Mouse (Mus musculus): Measurements from ENCODE around the gene Zfp622. TPM values are rescaled to one million over a fixed set of nuclear protein-coding genes. Genes with fewer than 3 reads are reported as not detected.
"Not testable (repeated sequence)": the region's sequence is repeated elsewhere in the genome, so short reads cannot be mapped to it uniquely, and the experiment has no call there.

Zfp622 gene
- polyA plus RNA-seq, 1 experiment from 2014 or later = 34.8 TPM

DNA sequence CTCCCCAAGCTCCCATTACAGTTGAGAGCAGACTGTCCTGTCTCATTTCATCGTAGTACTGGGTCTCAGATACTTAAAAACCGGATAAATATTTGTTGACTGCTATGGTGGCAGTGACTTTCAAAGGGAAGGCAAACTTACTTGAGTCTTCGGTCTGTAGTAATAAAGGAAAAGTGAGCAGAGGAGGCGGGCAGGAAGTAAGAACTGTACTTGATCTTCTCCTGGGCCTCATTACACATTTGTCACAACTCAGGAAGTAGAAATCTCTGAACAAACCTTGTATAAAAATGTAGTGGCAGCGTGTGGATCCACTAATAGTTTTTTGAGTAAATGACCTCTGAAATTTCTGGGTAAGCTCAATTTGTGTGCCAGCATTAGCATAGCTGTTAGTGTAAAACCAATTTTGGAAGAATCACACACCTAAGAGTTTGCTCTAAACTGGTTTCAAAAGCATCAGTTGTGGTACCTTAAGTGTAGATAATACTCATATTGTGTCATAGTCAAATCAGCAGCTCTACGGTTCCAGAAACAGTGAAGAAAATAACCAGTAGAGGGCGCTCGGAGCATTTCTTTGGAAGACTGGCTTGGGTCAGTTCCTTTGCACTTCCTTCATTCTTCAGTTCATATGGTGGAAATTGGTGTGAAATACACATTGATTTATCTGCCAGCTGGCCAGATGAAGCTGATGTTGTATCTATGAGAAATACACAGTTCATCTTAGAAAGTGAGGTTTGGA, 9.0 kb downstream of the Zfp622 start:
- ATAC-seq (ENCODE audit: low FRiP score) (0 out of 2 replicates have a peak, but pooled peaks have one; percentile 49), DNase-seq (ENCODE audit: low spot score) (peak; percentile 81)
- H3K4me1 ChIP-seq (replicated peaks; ENCODE audit: control insufficient read depth, insufficient read depth, low read length) = no peaks in the 10 kb centered on the region
- H3K9ac ChIP-seq (ENCODE audit: low read depth, low read length) = no peak overlapping the region
- no peaks in the 10 kb centered on the region; the same call in 1 of the 2 replicates for H3K36me3 ChIP-seq (ENCODE audit: control insufficient read depth, insufficient read depth, low read length)
- H3K4me3 ChIP-seq (ENCODE audit: low read depth, low read length) = no peak overlapping the region
- no peak overlapping the region for H3K4me2 ChIP-seq (replicated peaks; ENCODE audit: low read depth, low read length)
- H3K27ac ChIP-seq (ENCODE audit: low read depth, low read length) = no peak overlapping the region
- H3K27me3 ChIP-seq (ENCODE audit: control insufficient read depth, insufficient read depth, low read length) = no peaks in the 10 kb centered on the region
- 64% methylated on average over 8 of the region's 8 CpGs for WGBS
- no peaks in the 10 kb centered on the region for H3K9me3 ChIP-seq (ENCODE audit: control insufficient read depth, low read length)

DNA sequence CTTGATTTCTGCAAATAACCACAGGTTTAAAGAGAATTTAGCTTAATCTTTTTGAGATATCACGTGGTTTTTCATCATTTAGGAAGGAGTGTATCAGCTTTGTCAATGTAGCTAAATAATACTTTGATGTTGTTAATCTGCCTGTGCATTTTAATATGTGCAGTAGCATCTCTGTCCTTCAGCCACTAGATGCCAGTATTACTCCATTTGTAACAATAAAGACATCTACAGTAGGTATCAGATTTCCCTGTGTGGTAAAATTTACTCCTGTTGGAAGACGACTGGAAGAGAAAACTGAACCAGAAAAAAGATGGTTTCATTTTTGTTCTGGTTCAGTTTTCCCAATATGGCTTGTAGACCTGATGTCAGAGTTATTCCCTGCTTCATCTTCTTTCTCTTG, 11.4 kb downstream of the Zfp622 start:
- Histone ChIP-seq H3K4me3 (ENCODE audit: low read depth, low read length) (no peak overlapping the region), H3K9ac (ENCODE audit: low read depth, low read length) (no peak overlapping the region), H3K27me3 (ENCODE audit: control insufficient read depth, insufficient read depth, low read length) (no peaks in the 10 kb centered on the region), H3K36me3 (ENCODE audit: control insufficient read depth, insufficient read depth, low read length) (no peaks in the 10 kb centered on the region; the same call in 1 of the 2 replicates), H3K27ac (ENCODE audit: low read depth, low read length) (no peak overlapping the region), H3K9me3 (ENCODE audit: control insufficient read depth, low read length) (no peaks in the 10 kb centered on the region), H3K4me1 (replicated peaks; ENCODE audit: control insufficient read depth, insufficient read depth, low read length) (no peaks in the 10 kb centered on the region), H3K4me2 (replicated peaks; ENCODE audit: low read depth, low read length) (no peak overlapping the region)
- WGBS = 59% methylated on average over 2 of the region's 2 CpGs
- ATAC-seq (ENCODE audit: low FRiP score) = no peak; the same call in 1 of the 2 replicates
- peak; percentile 50 for DNase-seq (ENCODE audit: low spot score)

DNA sequence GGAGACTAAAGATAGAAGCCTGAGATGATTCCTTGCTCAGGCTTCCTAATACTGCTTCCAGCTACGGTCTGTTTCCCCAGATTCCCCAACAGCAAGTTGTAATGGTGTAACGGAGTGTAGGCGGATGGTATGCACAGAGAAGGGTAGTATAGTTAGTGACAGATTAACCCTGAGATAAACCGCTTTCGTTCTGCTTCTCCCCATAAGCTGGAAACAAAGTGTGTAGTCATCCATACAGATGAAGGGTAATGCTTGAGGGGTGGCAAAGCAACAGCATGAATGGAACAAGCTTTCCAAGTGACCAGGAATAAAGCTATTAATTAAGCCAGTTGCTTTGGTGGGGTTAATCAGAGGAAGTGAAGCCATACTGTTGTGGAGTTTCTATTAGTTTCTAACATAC, 15.4 kb downstream of the Zfp622 start:
- not testable (repeated sequence) for H3K4me3 ChIP-seq (ENCODE audit: low read depth, low read length); ATAC-seq (ENCODE audit: low FRiP score)

DNA sequence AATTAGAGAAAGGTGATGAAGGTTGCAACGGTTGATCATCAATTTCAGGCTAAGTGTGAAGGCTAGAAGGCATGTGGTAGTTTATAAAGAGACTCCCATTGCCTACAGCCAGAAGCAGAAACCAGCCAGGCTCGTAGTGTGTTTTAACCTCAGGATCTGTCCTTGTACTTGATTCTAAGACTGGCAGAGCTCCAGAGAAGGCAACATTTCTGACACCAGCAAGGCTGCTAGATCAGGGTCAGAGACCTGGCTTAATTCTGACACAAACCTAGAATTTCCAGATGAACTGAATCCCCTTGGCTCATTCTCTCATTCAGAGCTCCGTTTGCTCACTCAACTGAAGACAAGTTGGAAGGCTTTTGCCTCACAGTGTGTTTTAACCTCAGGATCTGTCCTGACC, 24.5 kb downstream of the Zfp622 start:
- DNase-seq (ENCODE audit: low spot score) (no peak), ATAC-seq (ENCODE audit: low FRiP score) (no peak)
- no peaks in the 10 kb centered on the region for H3K9me3 ChIP-seq (ENCODE audit: control insufficient read depth, low read length)
- H3K4me3 ChIP-seq (ENCODE audit: low read depth, low read length) = no peak overlapping the region
- H3K27ac ChIP-seq (ENCODE audit: low read depth, low read length) = no peak overlapping the region
- H3K4me2 ChIP-seq (replicated peaks; ENCODE audit: low read depth, low read length) = no peak overlapping the region
- H3K9ac ChIP-seq (ENCODE audit: low read depth, low read length) = no peak overlapping the region
- H3K4me1 ChIP-seq (replicated peaks; ENCODE audit: control insufficient read depth, insufficient read depth, low read length) = no peaks in the 10 kb centered on the region
- WGBS = 84% methylated on average over 3 of the region's 3 CpGs
- H3K27me3 ChIP-seq (ENCODE audit: control insufficient read depth, insufficient read depth, low read length) = no peaks in the 10 kb centered on the region
- no peaks in the 10 kb centered on the region for H3K36me3 ChIP-seq (ENCODE audit: control insufficient read depth, insufficient read depth, low read length)

More for the DNA sequence above, 15.4 kb downstream of the Zfp622 start:
- H3K9me3 ChIP-seq (ENCODE audit: control insufficient read depth, low read length); H3K9ac ChIP-seq (ENCODE audit: low read depth, low read length); H3K27me3 ChIP-seq (ENCODE audit: control insufficient read depth, insufficient read depth, low read length); H3K4me1 ChIP-seq (replicated peaks; ENCODE audit: control insufficient read depth, insufficient read depth, low read length); H3K36me3 ChIP-seq (ENCODE audit: control insufficient read depth, insufficient read depth, low read length); DNase-seq (ENCODE audit: low spot score); H3K4me2 ChIP-seq (replicated peaks; ENCODE audit: low read depth, low read length); H3K27ac ChIP-seq (ENCODE audit: low read depth, low read length): not testable (repeated sequence)
- WGBS = 43% methylated on average over 5 of the region's 5 CpGs

DNA sequence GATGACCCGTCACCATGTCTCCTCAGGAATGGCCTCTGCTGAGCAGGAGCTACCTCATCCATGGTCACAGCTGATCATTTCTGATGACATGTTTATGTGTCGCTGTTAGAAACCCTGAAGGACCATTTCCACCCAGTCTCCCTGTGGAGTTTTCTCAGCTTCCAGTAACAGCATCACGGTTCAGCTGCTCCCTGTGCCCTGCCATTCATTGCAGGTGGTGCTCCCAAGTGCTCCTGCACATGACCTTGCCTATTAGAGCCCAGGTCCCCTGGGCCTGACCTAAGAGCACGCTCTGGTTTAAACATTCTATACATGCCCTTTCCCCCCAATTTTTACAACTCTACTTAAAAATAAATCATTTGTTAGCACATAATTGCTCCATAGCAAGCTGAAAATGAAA, 28.7 kb downstream of the Zfp622 start:
- Histone ChIP-seq H3K4me3 (ENCODE audit: low read depth, low read length) (no peak overlapping the region), H3K4me2 (replicated peaks; ENCODE audit: low read depth, low read length) (no peak overlapping the region), H3K36me3 (ENCODE audit: control insufficient read depth, insufficient read depth, low read length) (no peaks in the 10 kb centered on the region), H3K27me3 (ENCODE audit: control insufficient read depth, insufficient read depth, low read length) (no peaks in the 10 kb centered on the region), H3K4me1 (replicated peaks; ENCODE audit: control insufficient read depth, insufficient read depth, low read length) (no peaks in the 10 kb centered on the region), H3K9ac (ENCODE audit: low read depth, low read length) (no peak overlapping the region), H3K9me3 (ENCODE audit: control insufficient read depth, low read length) (no peaks in the 10 kb centered on the region), H3K27ac (ENCODE audit: low read depth, low read length) (no peak overlapping the region)
- ATAC-seq (ENCODE audit: low FRiP score) (no peak), DNase-seq (ENCODE audit: low spot score) (no peak)
- 52% methylated on average over 4 of the region's 4 CpGs for WGBS

DNA sequence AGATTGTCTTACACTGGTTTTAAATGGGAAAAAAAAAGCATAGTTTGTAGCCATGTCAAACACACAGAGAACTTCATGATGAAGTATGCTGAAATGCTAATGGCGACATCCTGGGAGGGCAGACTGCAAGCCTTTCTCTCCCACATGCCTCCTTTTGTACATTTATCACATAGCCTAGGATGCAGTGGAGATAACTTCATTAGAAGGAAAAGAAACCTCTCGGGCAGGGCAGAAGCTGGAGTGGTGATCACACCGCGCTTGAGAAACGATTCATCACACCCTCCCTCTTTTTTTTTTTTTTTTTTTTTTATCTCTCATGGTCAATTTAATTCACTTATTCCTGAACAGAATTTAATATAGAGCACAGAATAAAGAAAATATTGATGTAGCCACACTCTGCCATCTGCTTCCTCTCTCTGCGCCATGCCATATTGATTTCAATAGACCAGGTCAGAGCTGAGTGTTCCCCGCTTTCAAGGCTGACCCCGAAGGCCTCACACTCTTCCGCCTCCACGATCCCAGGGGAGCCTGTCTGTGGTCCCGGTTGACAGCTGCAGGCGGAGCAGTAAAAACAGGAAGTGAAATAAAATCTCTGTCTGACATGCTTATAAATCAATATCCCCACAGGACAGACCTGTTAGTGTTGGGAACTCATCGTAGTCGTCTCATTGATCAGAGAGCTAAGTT, 32.0 kb downstream of the Zfp622 start:
- Histone ChIP-seq H3K27me3 (ENCODE audit: control insufficient read depth, insufficient read depth, low read length) (no peaks in the 10 kb centered on the region), H3K9ac (ENCODE audit: low read depth, low read length) (no peak overlapping the region), H3K27ac (ENCODE audit: low read depth, low read length) (0 out of 2 replicates have a peak overlapping the region, but pooled peaks have one; percentile 13), H3K9me3 (ENCODE audit: control insufficient read depth, low read length) (no peaks in the 10 kb centered on the region), H3K4me3 (ENCODE audit: low read depth, low read length) (no peak overlapping the region), H3K4me2 (replicated peaks; ENCODE audit: low read depth, low read length) (no peak overlapping the region), H3K36me3 (ENCODE audit: control insufficient read depth, insufficient read depth, low read length) (no peaks in the 10 kb centered on the region), H3K4me1 (replicated peaks; ENCODE audit: control insufficient read depth, insufficient read depth, low read length) (no peaks in the 10 kb centered on the region)
- DNase-seq (ENCODE audit: low spot score) = peak; percentile 72
- WGBS = 33% methylated on average over 14 of the region's 14 CpGs
- ATAC-seq (ENCODE audit: low FRiP score) = peak; percentile 89

DNA sequence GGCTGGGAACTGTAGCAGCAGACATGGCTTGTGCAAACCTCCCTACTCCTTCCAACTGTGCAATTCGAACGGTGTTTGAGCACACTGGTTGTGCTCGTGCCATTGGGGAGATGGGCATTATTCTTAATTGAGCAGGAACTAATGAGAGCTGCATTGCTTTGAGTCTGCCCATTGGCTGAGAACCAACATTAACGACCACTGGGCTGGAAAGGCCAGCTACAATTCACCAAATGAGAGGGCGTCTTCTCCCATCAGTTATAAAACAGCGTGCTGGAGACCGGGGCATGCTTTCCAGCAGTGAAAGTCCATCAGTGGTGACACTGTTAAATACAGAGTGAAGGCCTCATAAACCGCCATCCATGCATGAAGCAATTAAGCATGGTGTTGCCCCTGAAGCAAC, 37.6 kb downstream of the Zfp622 start:
- Histone ChIP-seq H3K9ac (ENCODE audit: low read depth, low read length) (no peak overlapping the region), H3K36me3 (ENCODE audit: control insufficient read depth, insufficient read depth, low read length) (no peaks in the 10 kb centered on the region), H3K27me3 (ENCODE audit: control insufficient read depth, insufficient read depth, low read length) (no peaks in the 10 kb centered on the region), H3K4me2 (replicated peaks; ENCODE audit: low read depth, low read length) (no peak overlapping the region), H3K4me1 (replicated peaks; ENCODE audit: control insufficient read depth, insufficient read depth, low read length) (no peaks in the 10 kb centered on the region), H3K9me3 (ENCODE audit: control insufficient read depth, low read length) (no peaks in the 10 kb centered on the region), H3K27ac (ENCODE audit: low read depth, low read length) (no peak overlapping the region), H3K4me3 (ENCODE audit: low read depth, low read length) (no peak overlapping the region)
- ATAC-seq (ENCODE audit: low FRiP score) (no peak), DNase-seq (ENCODE audit: low spot score) (no peak)
- 61% methylated on average over 8 of the region's 8 CpGs for WGBS

DNA sequence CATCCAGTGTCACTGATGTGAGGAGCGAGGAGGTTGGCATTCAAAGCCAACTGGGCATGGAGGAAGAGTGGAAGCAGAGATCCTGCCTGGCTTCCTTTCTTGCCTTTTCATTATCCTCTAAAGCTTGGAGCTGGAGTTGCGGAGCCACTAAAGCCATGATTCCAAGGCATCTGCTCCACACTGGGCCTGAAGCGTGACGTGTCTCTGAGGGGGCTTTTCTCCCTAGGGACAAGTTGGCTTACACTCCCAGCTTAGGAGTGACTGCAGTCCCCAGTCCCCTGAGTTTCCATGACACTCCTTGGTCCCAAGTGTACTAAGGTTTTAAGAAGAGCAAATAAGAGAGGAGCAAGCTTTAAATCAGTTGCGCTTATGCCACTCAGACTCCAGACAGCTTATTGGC, 38.5 kb downstream of the Zfp622 start:
- H3K27ac ChIP-seq (ENCODE audit: low read depth, low read length) = no peak overlapping the region
- no peak for ATAC-seq (ENCODE audit: low FRiP score)
- H3K9ac ChIP-seq (ENCODE audit: low read depth, low read length) = no peak overlapping the region
- DNase-seq (ENCODE audit: low spot score) = no peak
- H3K4me1 ChIP-seq (replicated peaks; ENCODE audit: control insufficient read depth, insufficient read depth, low read length) = no peaks in the 10 kb centered on the region
- no peaks in the 10 kb centered on the region for H3K27me3 ChIP-seq (ENCODE audit: control insufficient read depth, insufficient read depth, low read length)
- no peak overlapping the region for H3K4me2 ChIP-seq (replicated peaks; ENCODE audit: low read depth, low read length)
- H3K4me3 ChIP-seq (ENCODE audit: low read depth, low read length) = no peak overlapping the region
- 80% methylated on average over 5 of the region's 5 CpGs for WGBS
- H3K36me3 ChIP-seq (ENCODE audit: control insufficient read depth, insufficient read depth, low read length) = no peaks in the 10 kb centered on the region
- H3K9me3 ChIP-seq (ENCODE audit: control insufficient read depth, low read length) = no peaks in the 10 kb centered on the region

DNA sequence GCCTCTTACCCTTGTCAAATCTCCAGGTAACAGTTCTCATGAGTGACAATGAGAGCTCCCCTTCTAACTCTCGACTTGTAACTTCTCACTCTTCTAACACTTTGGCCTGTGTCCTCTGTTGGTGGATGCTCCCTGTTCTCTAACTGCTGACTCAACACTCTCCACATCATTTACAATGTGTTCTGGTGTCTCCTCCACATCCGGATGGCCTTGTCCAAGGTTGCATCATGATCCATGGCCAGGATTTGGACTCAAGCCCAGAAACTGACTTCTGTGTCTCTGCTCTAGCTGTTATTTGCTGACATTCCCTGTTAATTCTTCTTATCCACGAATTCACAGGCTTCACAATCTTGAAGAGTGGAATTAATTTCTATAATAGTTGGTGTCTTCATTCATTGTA, 47.5 kb downstream of the Zfp622 start:
- 71% methylated on average over 3 of the region's 3 CpGs for WGBS

More for the DNA sequence above, 47.5 kb downstream of the Zfp622 start:
- H3K4me1 ChIP-seq (replicated peaks; ENCODE audit: control insufficient read depth, insufficient read depth, low read length) = no peaks in the 10 kb centered on the region
- no peaks in the 10 kb centered on the region for H3K27me3 ChIP-seq (ENCODE audit: control insufficient read depth, insufficient read depth, low read length)
- no peak overlapping the region for H3K9ac ChIP-seq (ENCODE audit: low read depth, low read length)
- H3K4me3 ChIP-seq (ENCODE audit: low read depth, low read length) = no peak overlapping the region
- no peak overlapping the region for H3K4me2 ChIP-seq (replicated peaks; ENCODE audit: low read depth, low read length)
- no peak for DNase-seq (ENCODE audit: low spot score)
- no peaks in the 10 kb centered on the region for H3K36me3 ChIP-seq (ENCODE audit: control insufficient read depth, insufficient read depth, low read length)
- H3K27ac ChIP-seq (ENCODE audit: low read depth, low read length) = no peak overlapping the region
- no peaks in the 10 kb centered on the region for H3K9me3 ChIP-seq (ENCODE audit: control insufficient read depth, low read length)
- ATAC-seq (ENCODE audit: low FRiP score) = no peak
